Mouse (Mus musculus): ENCODE data around the gene Nell2. TPM values are rescaled to one million over a fixed set of nuclear protein-coding genes. Genes with fewer than 3 reads are reported as not detected.

The Nell2 gene
- polyA plus RNA-seq, 1 experiment from 2014 or later: 155 TPM

GRCm38 (mm10) chr15:95411949-95412741, 116.2 kb downstream of the Nell2 start:
- Histone ChIP-seq H3K9ac (ENCODE audit: low read length) (no peak overlapping the region), H3K27ac (ENCODE audit: low read depth, low read length) (0 out of 2 replicates have a peak overlapping the region, but pooled peaks have one; percentile 14), H3K4me2 (ENCODE audit: low read depth) (no peak overlapping the region), H3K4me3 (ENCODE audit: low read depth, low read length) (no peak overlapping the region), H3K36me3 (ENCODE audit: control insufficient read depth, insufficient read depth, low read length) (no peaks in the 10 kb centered on the region), H3K9me3 (ENCODE audit: control insufficient read depth, low read length) (no peaks in the 10 kb centered on the region), H3K27me3 (ENCODE audit: control insufficient read depth, insufficient read depth, low read length) (no peaks in the 10 kb centered on the region), H3K4me1 (ENCODE audit: control insufficient read depth, insufficient read depth, low read length) (no peaks in the 10 kb centered on the region)
- DNase-seq (ENCODE audit: low spot score) (no peak), ATAC-seq (ENCODE audit: insufficient read depth, low FRiP score, low TSS enrichment) (no peak)
- 61% methylated on average over 5 of the region's 5 CpGs for WGBS

- Histone ChIP-seq H3K4me1 (ENCODE audit: control insufficient read depth, insufficient read depth, low read length) (no peaks in the 10 kb centered on the region), H3K9ac (ENCODE audit: low read length) (no peak overlapping the region), H3K4me2 (ENCODE audit: low read depth) (no peak overlapping the region), H3K36me3 (ENCODE audit: control insufficient read depth, insufficient read depth, low read length) (no peaks in the 10 kb centered on the region), H3K4me3 (ENCODE audit: low read depth, low read length) (no peak overlapping the region), H3K27ac (ENCODE audit: low read depth, low read length) (no peak overlapping the region), H3K27me3 (ENCODE audit: control insufficient read depth, insufficient read depth, low read length) (no peaks in the 10 kb centered on the region), H3K9me3 (ENCODE audit: control insufficient read depth, low read length) (no peaks in the 10 kb centered on the region)
- DNase-seq (ENCODE audit: low spot score) (no peak), ATAC-seq (ENCODE audit: insufficient read depth, low FRiP score, low TSS enrichment) (no peak)
- 78% methylated on average over 11 of the region's 11 CpGs for WGBS
Observed at GRCm38 (mm10) chr15:95410213-95410843, 118.0 kb downstream of the Nell2 start.

GRCm38 (mm10) chr15:95390347-95390746, 138.0 kb downstream of the Nell2 start:
- Histone ChIP-seq H3K4me1 (ENCODE audit: control insufficient read depth, insufficient read depth, low read length) (no peaks in the 10 kb centered on the region), H3K36me3 (ENCODE audit: control insufficient read depth, insufficient read depth, low read length) (no peaks in the 10 kb centered on the region), H3K9me3 (ENCODE audit: control insufficient read depth, low read length) (no peaks in the 10 kb centered on the region), H3K27ac (ENCODE audit: low read depth, low read length) (no peak overlapping the region), H3K9ac (ENCODE audit: low read length) (no peak overlapping the region), H3K27me3 (ENCODE audit: control insufficient read depth, insufficient read depth, low read length) (no peaks in the 10 kb centered on the region), H3K4me2 (ENCODE audit: low read depth) (no peak overlapping the region), H3K4me3 (ENCODE audit: low read depth, low read length) (no peak overlapping the region)
- no peak for ATAC-seq (ENCODE audit: insufficient read depth, low FRiP score, low TSS enrichment)
- 90% methylated on average over 5 of the region's 5 CpGs for WGBS
- no peak for DNase-seq (ENCODE audit: low spot score)

GRCm38 (mm10) chr15:95388950-95389349, 139.4 kb downstream of the Nell2 start:
- no peak overlapping the region for H3K9ac ChIP-seq (ENCODE audit: low read length)
- no peak overlapping the region for H3K4me3 ChIP-seq (ENCODE audit: low read depth, low read length)
- H3K4me2 ChIP-seq (ENCODE audit: low read depth): no peak overlapping the region
- no peaks in the 10 kb centered on the region for H3K36me3 ChIP-seq (ENCODE audit: control insufficient read depth, insufficient read depth, low read length)
- DNase-seq (ENCODE audit: low spot score): no peak
- 77% methylated on average over 4 of the region's 4 CpGs for WGBS
- H3K9me3 ChIP-seq (ENCODE audit: control insufficient read depth, low read length): no peaks in the 10 kb centered on the region
- no peak for ATAC-seq (ENCODE audit: insufficient read depth, low FRiP score, low TSS enrichment)
- H3K27ac ChIP-seq (ENCODE audit: low read depth, low read length): no peak overlapping the region
- no peaks in the 10 kb centered on the region for H3K4me1 ChIP-seq (ENCODE audit: control insufficient read depth, insufficient read depth, low read length)
- no peaks in the 10 kb centered on the region for H3K27me3 ChIP-seq (ENCODE audit: control insufficient read depth, insufficient read depth, low read length)

- H3K9ac ChIP-seq (ENCODE audit: low read length): no peak overlapping the region
- ATAC-seq (ENCODE audit: insufficient read depth, low FRiP score, low TSS enrichment) (no peak), DNase-seq (ENCODE audit: low spot score) (no peak)
- H3K27ac ChIP-seq (ENCODE audit: low read depth, low read length): no peak overlapping the region
- no peaks in the 10 kb centered on the region for H3K9me3 ChIP-seq (ENCODE audit: control insufficient read depth, low read length)
- WGBS: 77% methylated on average over 2 of the region's 2 CpGs
- no peaks in the 10 kb centered on the region for H3K27me3 ChIP-seq (ENCODE audit: control insufficient read depth, insufficient read depth, low read length)
- H3K4me2 ChIP-seq (ENCODE audit: low read depth): no peak overlapping the region
- no peaks in the 10 kb centered on the region for H3K4me1 ChIP-seq (ENCODE audit: control insufficient read depth, insufficient read depth, low read length)
- no peak overlapping the region for H3K4me3 ChIP-seq (ENCODE audit: low read depth, low read length)
- no peaks in the 10 kb centered on the region for H3K36me3 ChIP-seq (ENCODE audit: control insufficient read depth, insufficient read depth, low read length)
Observed at GRCm38 (mm10) chr15:95380859-95381258, 147.5 kb downstream of the Nell2 start.

GRCm38 (mm10) chr15:95370720-95371395, 157.5 kb downstream of the Nell2 start:
- H3K9ac ChIP-seq (ENCODE audit: low read length): no peak overlapping the region
- H3K9me3 ChIP-seq (ENCODE audit: control insufficient read depth, low read length): no peaks in the 10 kb centered on the region
- 86% methylated on average over 16 of the region's 16 CpGs for WGBS
- no peaks in the 10 kb centered on the region for H3K36me3 ChIP-seq (ENCODE audit: control insufficient read depth, insufficient read depth, low read length)
- no peak overlapping the region for H3K4me2 ChIP-seq (ENCODE audit: low read depth)
- no peak for ATAC-seq (ENCODE audit: insufficient read depth, low FRiP score, low TSS enrichment)
- no peaks in the 10 kb centered on the region for H3K4me1 ChIP-seq (ENCODE audit: control insufficient read depth, insufficient read depth, low read length)
- no peak for DNase-seq (ENCODE audit: low spot score)
- H3K27ac ChIP-seq (ENCODE audit: low read depth, low read length): no peak overlapping the region
- no peaks in the 10 kb centered on the region for H3K27me3 ChIP-seq (ENCODE audit: control insufficient read depth, insufficient read depth, low read length)
- H3K4me3 ChIP-seq (ENCODE audit: low read depth, low read length): no peak overlapping the region

GRCm38 (mm10) chr15:95368185-95368584, 160.2 kb downstream of the Nell2 start:
- no peak overlapping the region for H3K4me3 ChIP-seq (ENCODE audit: low read depth, low read length)
- H3K4me1 ChIP-seq (ENCODE audit: control insufficient read depth, insufficient read depth, low read length): no peaks in the 10 kb centered on the region
- no peak overlapping the region for H3K27ac ChIP-seq (ENCODE audit: low read depth, low read length)
- H3K9ac ChIP-seq (ENCODE audit: low read length): no peak overlapping the region
- H3K36me3 ChIP-seq (ENCODE audit: control insufficient read depth, insufficient read depth, low read length): no peaks in the 10 kb centered on the region
- 91% methylated on average over 10 of the region's 10 CpGs for WGBS
- no peaks in the 10 kb centered on the region for H3K27me3 ChIP-seq (ENCODE audit: control insufficient read depth, insufficient read depth, low read length)
- DNase-seq (ENCODE audit: low spot score) (no peak), ATAC-seq (ENCODE audit: insufficient read depth, low FRiP score, low TSS enrichment) (no peak)
- H3K4me2 ChIP-seq (ENCODE audit: low read depth): no peak overlapping the region
- H3K9me3 ChIP-seq (ENCODE audit: control insufficient read depth, low read length): no peaks in the 10 kb centered on the region

GRCm38 (mm10) chr15:95366506-95366905, 161.9 kb downstream of the Nell2 start:
- WGBS: 87% methylated on average over 3 of the region's 3 CpGs
- H3K36me3 ChIP-seq (ENCODE audit: control insufficient read depth, insufficient read depth, low read length): no peaks in the 10 kb centered on the region
- H3K4me2 ChIP-seq (ENCODE audit: low read depth): no peak overlapping the region
- H3K27ac ChIP-seq (ENCODE audit: low read depth, low read length): no peak overlapping the region
- no peak overlapping the region for H3K9ac ChIP-seq (ENCODE audit: low read length)
- H3K4me3 ChIP-seq (ENCODE audit: low read depth, low read length): no peak overlapping the region
- no peaks in the 10 kb centered on the region for H3K27me3 ChIP-seq (ENCODE audit: control insufficient read depth, insufficient read depth, low read length)
- DNase-seq (ENCODE audit: low spot score) (no peak), ATAC-seq (ENCODE audit: insufficient read depth, low FRiP score, low TSS enrichment) (no peak)
- H3K9me3 ChIP-seq (ENCODE audit: control insufficient read depth, low read length): no peaks in the 10 kb centered on the region
- H3K4me1 ChIP-seq (ENCODE audit: control insufficient read depth, insufficient read depth, low read length): no peaks in the 10 kb centered on the region

Data from neural tube, embryonic 11.5 days (tissue).